Mouse (Mus musculus): Measurements from ENCODE around the gene Colgalt1. TPM values are rescaled to one million over a fixed set of nuclear protein-coding genes. Genes with fewer than 3 reads are reported as not detected.

Gene Colgalt1
- 47.8 and 55.6 TPM in 2 replicates for polyA plus RNA-seq (2014; fragmentation: Nextera tagmentation; extraction: Ambion mirVana)

DNA sequence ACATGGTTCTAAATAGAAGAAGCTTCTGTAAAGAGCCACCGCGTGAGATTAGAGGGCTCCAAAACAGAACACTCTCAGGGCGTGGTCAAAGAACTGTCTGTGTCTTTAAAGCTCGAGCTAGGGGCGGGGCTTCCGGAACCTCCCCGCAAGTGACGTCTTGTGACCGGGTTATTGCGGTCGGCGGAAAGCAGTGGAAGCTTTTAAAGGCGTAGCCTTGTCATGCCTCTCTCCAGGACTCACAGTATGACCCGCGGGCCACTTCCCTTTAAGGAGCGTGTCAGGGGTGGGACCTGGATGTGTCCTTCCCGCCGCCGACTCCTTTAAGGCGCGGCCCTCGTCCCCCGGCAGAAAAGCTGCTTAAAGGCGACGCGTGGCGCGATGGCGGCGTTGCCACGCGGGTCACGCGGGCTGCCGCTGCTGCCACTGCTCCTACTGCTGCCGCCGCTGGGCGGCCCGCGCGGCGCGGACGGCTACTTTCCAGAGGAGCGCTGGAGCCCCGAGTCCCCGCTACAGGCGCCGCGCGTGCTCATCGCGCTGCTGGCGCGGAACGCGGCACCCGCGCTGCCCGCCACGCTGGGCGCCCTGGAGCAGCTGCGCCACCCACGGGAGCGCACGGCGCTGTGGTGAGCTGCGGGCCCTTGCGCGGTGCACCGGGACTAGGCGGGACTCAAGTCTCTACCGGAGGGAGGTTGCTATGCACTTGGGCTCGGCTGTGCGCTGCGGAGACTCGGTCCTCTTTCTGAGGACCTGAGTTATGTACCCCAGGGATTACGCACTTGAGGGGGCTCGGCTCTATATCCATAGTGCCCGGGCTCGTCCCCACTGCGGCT is at the start of gene Colgalt1:
Gene Colgalt1 (plus strand): TSS at position 177 of the 830 bp plus-strand sequence.
- Histone ChIP-seq H3K36me3 (ENCODE audit: control insufficient read depth, insufficient read depth, low read length) (peaks cover 13% of the 10 kb centered on the region), H3K4me1 (ENCODE audit: control insufficient read depth, insufficient read depth, low read length) (peaks cover 9% of the 10 kb centered on the region), H3K27me3 (ENCODE audit: control insufficient read depth, insufficient read depth, low read length) (no peaks in the 10 kb centered on the region), H3K4me2 (peak within 1 kb of the TSS; percentile 76), H3K9ac (ENCODE audit: low read depth, low read length) (peak within 1 kb of the TSS; percentile 90), H3K27ac (ENCODE audit: low read depth, low read length) (peak within 1 kb of the TSS; percentile 83), H3K4me3 (ENCODE audit: low read depth, low read length) (peak within 1 kb of the TSS; percentile 87), H3K9me3 (replicated peaks; ENCODE audit: control insufficient read depth, low read length) (no peaks in the 10 kb centered on the region)
- ATAC-seq (replicated peaks; ENCODE audit: insufficient number of reproducible peaks, low FRiP score, low TSS enrichment): peak; percentile 98
- under 1% methylated on average over 76 of the region's 82 CpGs for WGBS (ENCODE audit: insufficient replicate concordance)

- 3% methylated on average over 15 of the region's 15 CpGs for whole genome bisulfite sequencing (ENCODE audit: insufficient replicate concordance)
- no peak overlapping the region for H3K9ac ChIP-seq (ENCODE audit: low read depth, low read length)
- peaks cover 2% of the 10 kb centered on the region; the same call in 1 of the 2 replicates for H3K36me3 ChIP-seq (ENCODE audit: control insufficient read depth, insufficient read depth, low read length)
- 0 out of 2 replicates have a peak, but pooled peaks cover 3% of the 10 kb centered on the region for H3K9me3 ChIP-seq (replicated peaks; ENCODE audit: control insufficient read depth, low read length)
- H3K27me3 ChIP-seq (ENCODE audit: control insufficient read depth, insufficient read depth, low read length): peaks cover 64% of the 10 kb centered on the region
- peaks cover 8% of the 10 kb centered on the region for H3K4me1 ChIP-seq (ENCODE audit: control insufficient read depth, insufficient read depth, low read length)
- H3K4me2 ChIP-seq: no peak overlapping the region
- ATAC-seq (replicated peaks; ENCODE audit: insufficient number of reproducible peaks, low FRiP score, low TSS enrichment): no peak
- H3K27ac ChIP-seq (ENCODE audit: low read depth, low read length): no peak overlapping the region
- no peak overlapping the region for H3K4me3 ChIP-seq (ENCODE audit: low read depth, low read length)
Measured at GRCm38 (mm10) chr8:71561401-71561800, 49.4 kb upstream of the Colgalt1 start.

GRCm38 (mm10) chr8:71562751-71563150 is 48.0 kb upstream of the Colgalt1 start:
- 0 out of 2 replicates have a peak, but pooled peaks cover 3% of the 10 kb centered on the region for H3K9me3 ChIP-seq (replicated peaks; ENCODE audit: control insufficient read depth, low read length)
- H3K27me3 ChIP-seq (ENCODE audit: control insufficient read depth, insufficient read depth, low read length): peaks cover 56% of the 10 kb centered on the region
- peaks cover 8% of the 10 kb centered on the region for H3K4me1 ChIP-seq (ENCODE audit: control insufficient read depth, insufficient read depth, low read length)
- WGBS (ENCODE audit: insufficient replicate concordance): 1% methylated on average over 32 of the region's 33 CpGs
- H3K4me2 ChIP-seq: peak overlapping the region; percentile 54
- H3K9ac ChIP-seq (ENCODE audit: low read depth, low read length): no peak overlapping the region
- H3K36me3 ChIP-seq (ENCODE audit: control insufficient read depth, insufficient read depth, low read length): peaks cover 2% of the 10 kb centered on the region; the same call in 1 of the 2 replicates
- H3K27ac ChIP-seq (ENCODE audit: low read depth, low read length): no peak overlapping the region
- peak overlapping the region; percentile 1; the same call in 1 of the 2 replicates for H3K4me3 ChIP-seq (ENCODE audit: low read depth, low read length)
- 0 out of 2 replicates have a peak, but pooled peaks have one; percentile 12 for ATAC-seq (replicated peaks; ENCODE audit: insufficient number of reproducible peaks, low FRiP score, low TSS enrichment)

DNA sequence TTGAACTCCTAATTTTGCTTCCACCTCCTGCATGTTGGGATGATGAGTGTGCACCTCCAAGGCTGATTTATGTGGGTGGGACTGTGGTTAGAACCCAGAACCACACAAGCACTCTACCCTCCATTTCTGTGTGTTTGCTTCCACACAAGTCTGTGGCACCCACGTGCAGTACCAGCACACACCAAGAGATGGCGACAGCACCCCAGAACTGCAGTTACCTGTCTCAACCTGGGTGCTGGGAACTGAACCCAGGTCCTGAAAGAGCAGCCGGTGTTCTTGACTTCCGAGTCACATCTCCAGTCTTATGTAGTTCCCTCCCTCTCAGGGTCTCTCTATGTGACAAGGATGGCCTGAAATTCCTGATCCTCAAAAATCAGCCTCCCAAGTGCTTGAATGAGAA is 46.8 kb upstream of the Colgalt1 start:
- Histone ChIP-seq H3K27me3 (ENCODE audit: control insufficient read depth, insufficient read depth, low read length) (peaks cover 55% of the 10 kb centered on the region), H3K9me3 (replicated peaks; ENCODE audit: control insufficient read depth, low read length) (0 out of 2 replicates have a peak, but pooled peaks cover 3% of the 10 kb centered on the region)
- 73% methylated on average over 4 of the region's 4 CpGs for WGBS (ENCODE audit: insufficient replicate concordance)

DNA sequence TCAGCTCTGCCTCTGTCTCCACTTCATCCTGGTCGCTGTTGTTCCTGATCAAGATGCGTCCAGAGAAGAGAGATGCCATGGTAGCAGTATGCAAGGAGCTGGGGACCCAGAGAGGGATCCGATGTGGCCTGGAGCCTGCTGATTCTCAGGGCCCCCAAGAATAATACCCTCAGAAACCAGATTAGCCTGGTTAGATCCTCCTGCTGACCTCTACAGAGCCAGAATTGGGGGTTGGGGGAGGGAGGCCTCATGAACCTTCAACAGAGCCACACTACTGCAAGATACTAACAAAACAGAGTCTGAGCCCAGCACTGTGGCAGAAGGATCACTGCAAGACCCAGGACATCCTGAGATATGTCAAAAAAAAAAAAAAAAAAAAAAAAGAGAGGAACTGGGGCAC is 44.3 kb upstream of the Colgalt1 start, which contains the start of gene Nxnl1:
Gene Nxnl1 (minus strand): TSS at position 101 of the 400 bp plus-strand sequence.
- Histone ChIP-seq H3K4me2 (no peak within 1 kb of the TSS), H3K27ac (ENCODE audit: low read depth, low read length) (no peak within 1 kb of the TSS), H3K27me3 (ENCODE audit: control insufficient read depth, insufficient read depth, low read length) (peaks cover 42% of the 10 kb centered on the region), H3K4me1 (ENCODE audit: control insufficient read depth, insufficient read depth, low read length) (peaks cover 12% of the 10 kb centered on the region), H3K36me3 (ENCODE audit: control insufficient read depth, insufficient read depth, low read length) (peaks cover 2% of the 10 kb centered on the region; the same call in 1 of the 2 replicates), H3K9ac (ENCODE audit: low read depth, low read length) (no peak within 1 kb of the TSS), H3K4me3 (ENCODE audit: low read depth, low read length) (no peak within 1 kb of the TSS), H3K9me3 (replicated peaks; ENCODE audit: control insufficient read depth, low read length) (0 out of 2 replicates have a peak, but pooled peaks cover 3% of the 10 kb centered on the region)
- ATAC-seq (replicated peaks; ENCODE audit: insufficient number of reproducible peaks, low FRiP score, low TSS enrichment): no peak
- 58% methylated on average over 3 of the region's 3 CpGs for WGBS (ENCODE audit: insufficient replicate concordance)

More for the DNA sequence above, 46.8 kb upstream of the Colgalt1 start:
- Histone ChIP-seq H3K4me3 (ENCODE audit: low read depth, low read length) (no peak overlapping the region), H3K27ac (ENCODE audit: low read depth, low read length) (no peak overlapping the region), H3K36me3 (ENCODE audit: control insufficient read depth, insufficient read depth, low read length) (peaks cover 2% of the 10 kb centered on the region; the same call in 1 of the 2 replicates), H3K4me1 (ENCODE audit: control insufficient read depth, insufficient read depth, low read length) (peaks cover 4% of the 10 kb centered on the region), H3K9ac (ENCODE audit: low read depth, low read length) (no peak overlapping the region), H3K4me2 (no peak overlapping the region)
- no peak for ATAC-seq (replicated peaks; ENCODE audit: insufficient number of reproducible peaks, low FRiP score, low TSS enrichment)

DNA sequence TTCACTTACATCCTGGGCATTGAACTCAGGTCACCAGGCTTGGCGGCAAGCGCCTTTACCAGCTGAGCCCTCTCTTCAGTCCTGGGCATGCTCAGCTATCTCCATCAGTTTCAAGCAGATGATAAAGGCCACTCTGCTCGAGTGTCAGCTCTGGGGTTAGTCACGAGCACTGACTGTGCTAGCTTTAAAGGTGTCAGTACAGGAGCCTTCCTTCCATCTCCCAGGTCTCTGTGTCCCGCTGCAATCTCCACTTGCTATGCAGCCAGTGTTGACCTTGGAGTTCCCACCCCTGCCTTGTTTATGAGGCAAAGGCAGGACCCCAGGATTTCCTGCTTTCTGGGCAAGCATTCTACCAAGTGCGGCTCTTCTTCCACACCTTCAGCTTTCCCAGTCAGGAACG is 43.2 kb upstream of the Colgalt1 start:
- Histone ChIP-seq H3K9ac (ENCODE audit: low read depth, low read length) (no peak overlapping the region), H3K4me2 (no peak overlapping the region), H3K9me3 (replicated peaks; ENCODE audit: control insufficient read depth, low read length) (0 out of 2 replicates have a peak, but pooled peaks cover 3% of the 10 kb centered on the region), H3K36me3 (ENCODE audit: control insufficient read depth, insufficient read depth, low read length) (peaks cover 2% of the 10 kb centered on the region; the same call in 1 of the 2 replicates), H3K27me3 (ENCODE audit: control insufficient read depth, insufficient read depth, low read length) (peaks cover 33% of the 10 kb centered on the region), H3K4me3 (ENCODE audit: low read depth, low read length) (no peak overlapping the region), H3K4me1 (ENCODE audit: control insufficient read depth, insufficient read depth, low read length) (peaks cover 12% of the 10 kb centered on the region), H3K27ac (ENCODE audit: low read depth, low read length) (no peak overlapping the region)
- ATAC-seq (replicated peaks; ENCODE audit: insufficient number of reproducible peaks, low FRiP score, low TSS enrichment): no peak
- 58% methylated on average over 7 of the region's 7 CpGs for WGBS (ENCODE audit: insufficient replicate concordance)

DNA sequence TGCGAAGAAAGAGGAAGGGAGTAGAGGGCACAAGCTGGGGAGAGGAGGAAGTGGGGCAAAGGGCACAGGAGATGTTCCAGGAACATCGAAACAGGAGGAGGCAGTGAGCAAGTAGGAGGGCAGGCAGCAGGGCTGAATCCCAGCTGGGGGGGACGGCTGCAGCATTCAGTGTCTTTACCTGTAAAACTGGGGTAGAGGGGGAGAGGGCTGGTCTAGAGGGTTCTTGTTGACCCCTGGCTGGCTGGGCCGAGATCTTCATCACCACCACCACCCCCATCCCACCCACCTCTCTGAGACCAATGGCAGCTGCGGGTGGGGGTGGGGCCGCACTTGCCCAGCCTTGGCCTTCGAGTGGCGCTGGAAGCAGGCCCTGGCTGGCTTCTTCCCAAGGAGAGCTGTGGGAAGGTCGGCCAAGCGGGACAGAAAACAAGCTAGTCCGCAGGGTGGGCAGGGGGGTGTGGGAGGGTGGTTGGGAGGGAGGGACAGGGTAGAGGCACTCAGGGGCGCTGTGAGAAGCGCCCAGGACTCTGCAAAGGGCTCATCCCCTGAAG is 42.3 kb upstream of the Colgalt1 start, which contains the start of gene Slc27a1:
Gene Slc27a1 (plus strand): TSS at position 496 of the 551 bp plus-strand sequence.
- H3K9ac ChIP-seq (ENCODE audit: low read depth, low read length): peak within 1 kb of the TSS; percentile 64
- H3K4me2 ChIP-seq: peak within 1 kb of the TSS; percentile 92
- 14% methylated on average over 13 of the region's 13 CpGs for WGBS (ENCODE audit: insufficient replicate concordance)
- peak within 1 kb of the TSS; percentile 59 for H3K4me3 ChIP-seq (ENCODE audit: low read depth, low read length)
- H3K9me3 ChIP-seq (replicated peaks; ENCODE audit: control insufficient read depth, low read length): 0 out of 2 replicates have a peak, but pooled peaks cover 3% of the 10 kb centered on the region
- H3K36me3 ChIP-seq (ENCODE audit: control insufficient read depth, insufficient read depth, low read length): peaks cover 2% of the 10 kb centered on the region; the same call in 1 of the 2 replicates
- H3K27ac ChIP-seq (ENCODE audit: low read depth, low read length): no peak within 1 kb of the TSS
- ATAC-seq (replicated peaks; ENCODE audit: insufficient number of reproducible peaks, low FRiP score, low TSS enrichment): no peak
- H3K4me1 ChIP-seq (ENCODE audit: control insufficient read depth, insufficient read depth, low read length): peaks cover 12% of the 10 kb centered on the region
- H3K27me3 ChIP-seq (ENCODE audit: control insufficient read depth, insufficient read depth, low read length): peaks cover 24% of the 10 kb centered on the region

DNA sequence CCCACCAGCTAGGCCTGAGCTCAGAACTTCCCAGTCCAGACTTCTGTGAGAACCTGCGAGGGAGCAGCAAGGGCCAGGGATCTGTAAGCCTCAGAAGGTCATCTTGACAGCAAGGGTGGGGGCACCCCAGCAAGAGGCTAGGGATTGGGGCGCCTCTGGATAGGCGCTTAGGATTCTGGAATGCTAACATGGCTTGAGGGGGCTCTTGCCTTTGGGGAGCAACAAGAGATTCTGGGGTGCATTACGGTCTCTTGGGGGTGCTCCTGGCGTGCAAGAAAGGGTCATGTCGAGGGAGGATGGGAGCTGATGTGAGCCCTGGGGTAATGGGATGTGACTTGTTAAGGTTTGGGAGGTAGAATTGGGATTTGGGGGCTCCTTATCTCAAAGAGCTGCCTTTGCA is 41.9 kb upstream of the Colgalt1 start:
- Histone ChIP-seq H3K9me3 (replicated peaks; ENCODE audit: control insufficient read depth, low read length) (0 out of 2 replicates have a peak, but pooled peaks cover 3% of the 10 kb centered on the region), H3K4me3 (ENCODE audit: low read depth, low read length) (peak overlapping the region; percentile 59), H3K36me3 (ENCODE audit: control insufficient read depth, insufficient read depth, low read length) (peaks cover 1% of the 10 kb centered on the region; the same call in 1 of the 2 replicates), H3K4me2 (peak overlapping the region; percentile 92), H3K27me3 (ENCODE audit: control insufficient read depth, insufficient read depth, low read length) (peaks cover 24% of the 10 kb centered on the region), H3K9ac (ENCODE audit: low read depth, low read length) (no peak overlapping the region), H3K27ac (ENCODE audit: low read depth, low read length) (no peak overlapping the region), H3K4me1 (ENCODE audit: control insufficient read depth, insufficient read depth, low read length) (peaks cover 12% of the 10 kb centered on the region)
- 26% methylated on average over 6 of the region's 6 CpGs for WGBS (ENCODE audit: insufficient replicate concordance)
- ATAC-seq (replicated peaks; ENCODE audit: insufficient number of reproducible peaks, low FRiP score, low TSS enrichment): no peak
